Mouse (Mus musculus) bone marrow macrophage, adult 2 months (primary cell): ENCODE results near the gene Cmtm3.

Experiments used
- CTCF ChIP-seq: IDR thresholded peaks from 2 replicates; pipeline ENCODE4 v1.5.1; 2012; ENCODE audit warnings: low read depth, mild to moderate bottlenecking, low read length, moderate library complexity
- POLR2A ChIP-seq: IDR thresholded peaks from 2 replicates; pipeline ENCODE4 v1.6.1; 2012; ENCODE audit warnings: mild to moderate bottlenecking, low read depth, low read length, borderline replicate concordance

GRCm38 (mm10) chr8:104333786-104334185, 5.4 kb upstream of the Cmtm3 start:
- TF ChIP-seq CTCF (no peak), POLR2A (no peak)
